Mouse (Mus musculus) thymus, adult 2 months (tissue): ENCODE data around the gene Ulk3.

Experiments
- CTCF ChIP-seq: fragments of 200-500 bp; IDR thresholded peaks from 2 replicates; pipeline ENCODE4 v1.5.1; 2012; ENCODE audit warnings: mild to moderate bottlenecking, control low read depth, low read length, moderate library complexity, borderline replicate concordance; ENCODE audit not compliant: control insufficient read depth, poor library complexity, insufficient read depth; ENCODE audit errors: extremely low read depth
- POLR2A ChIP-seq: fragments of 200-500 bp; IDR thresholded peaks from 2 replicates; pipeline ENCODE4 v1.6.1; 2012; ENCODE audit warnings: mild to moderate bottlenecking, low read length, control low read depth, moderate library complexity; ENCODE audit not compliant: control insufficient read depth, poor library complexity, insufficient read depth; ENCODE audit errors: extremely low read depth

GRCm38 (mm10) chr9:57566846-57567245 lies 22.4 kb upstream of the Ulk3 start:
- TF ChIP-seq CTCF = no peak
- TF ChIP-seq POLR2A = no peak
